Mouse (Mus musculus) lung, embryonic 16.5 days (tissue): ENCODE measurements around the gene Ndst2. TPM values are rescaled to one million over a fixed set of nuclear protein-coding genes. Genes with fewer than 3 reads are reported as not detected.

Source experiments
- ATAC-seq: fragments of 200-750 bp; cut with Nextera tagmentation; 2 replicates; pipeline ENCODE4 v1.8.0; 2017; ENCODE audit warnings: low read depth, mild to moderate bottlenecking, moderate library complexity
- H3K27ac ChIP-seq: fragments of 300-500 bp; sonication (generic); 2 replicates; pipeline ENCODE4 v1.5.1; 2014; ENCODE audit warnings: mild to moderate bottlenecking, control low read depth, low read length
- H3K27me3 ChIP-seq: fragments of 300-500 bp; sonication (generic); 2 replicates; pipeline ENCODE4 v1.6.1; 2014; ENCODE audit warnings: low read depth, low read length, mixed read lengths; ENCODE audit not compliant: control insufficient read depth, insufficient read depth
- H3K36me3 ChIP-seq: fragments of 300-500 bp; sonication (generic); 2 replicates; pipeline ENCODE4 v1.6.1; 2014; ENCODE audit warnings: low read length; ENCODE audit not compliant: control insufficient read depth, insufficient read depth
- H3K4me1 ChIP-seq: fragments of 300-500 bp; sonication (generic); replicated peaks from 2 replicates; pipeline ENCODE4 v1.6.1; 2014; ENCODE audit warnings: low read length, mixed read lengths; ENCODE audit not compliant: control insufficient read depth, insufficient read depth
- H3K4me2 ChIP-seq: fragments of 300-500 bp; sonication (generic); 2 replicates; pipeline ENCODE4 v1.6.1; 2014; ENCODE audit warnings: low read depth, low read length, control low read depth
- H3K4me3 ChIP-seq: fragments of 300-500 bp; sonication (generic); 2 replicates; pipeline ENCODE4 v1.5.1; 2014; ENCODE audit warnings: mild to moderate bottlenecking, low read length, control low read depth
- H3K9ac ChIP-seq: fragments of 300-500 bp; sonication (generic); 2 replicates; pipeline ENCODE4 v1.6.1; 2014; ENCODE audit warnings: low read length, control low read depth
- H3K9me3 ChIP-seq: fragments of 300-500 bp; sonication (generic); 2 replicates; pipeline ENCODE4 v1.6.1; 2016; ENCODE audit warnings: low read length; ENCODE audit not compliant: control insufficient read depth
- WGBS: fragments of 180-500 bp; shearing (Covaris S2); extraction: QIAGEN DNeasy Blood & Tissue Kit; methylation state at CpG from one replicate; pipeline ENCODE4 v1.1.7; 2014; 5-methylcytosine and 5-hydroxymethylcytosine counted together
- microRNA-seq: library from miRNA; unstranded; fragments of <30 nt; microRNA quantifications from one replicate; pipeline ENCODE4, GENCODE M21; 2016
- polyA plus RNA-seq: library from polyadenylated mRNA; unstranded; fragments of >200 nt; fragmentation: Nextera tagmentation; extraction: Ambion mirVana; gene quantifications from 2 replicates; pipeline ENCODE4 v1.2.1, GENCODE M21; 2015

The Ndst2 gene
- polyA plus RNA-seq, 1 experiment from 2014 or later, result 29.9 TPM

DNA sequence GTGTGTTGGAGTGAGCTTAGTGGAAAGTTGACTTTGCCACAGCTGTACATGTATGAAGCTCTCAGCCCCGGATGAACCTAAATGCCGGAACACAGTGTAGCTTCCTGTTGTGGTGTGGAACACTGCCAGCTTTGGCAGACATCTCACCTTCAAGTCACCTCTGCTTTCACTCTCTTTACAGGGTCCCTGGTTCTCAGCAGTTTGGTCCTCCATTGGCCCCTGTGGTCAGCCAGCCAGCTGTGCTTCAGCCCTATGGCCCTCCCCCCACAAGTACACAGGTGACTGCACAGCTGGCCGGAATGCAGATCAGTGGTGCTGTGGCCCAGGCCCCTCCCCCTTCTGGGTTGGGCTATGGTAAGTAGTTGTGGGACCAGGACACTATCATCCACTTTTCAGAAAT lies 51.9 kb downstream of the Ndst2 start:
- peak; percentile 41; the same call in 1 of the 2 replicates for ATAC-seq
- 53% methylated on average over 3 of the region's 3 CpGs for WGBS
- Histone ChIP-seq H3K4me1 (no peaks in the 10 kb centered on the region), H3K27ac (no peak overlapping the region), H3K4me3 (no peak overlapping the region), H3K36me3 (peaks cover 83% of the 10 kb centered on the region), H3K27me3 (no peaks in the 10 kb centered on the region), H3K9me3 (no peaks in the 10 kb centered on the region), H3K9ac (no peak overlapping the region), H3K4me2 (no peak overlapping the region)

DNA sequence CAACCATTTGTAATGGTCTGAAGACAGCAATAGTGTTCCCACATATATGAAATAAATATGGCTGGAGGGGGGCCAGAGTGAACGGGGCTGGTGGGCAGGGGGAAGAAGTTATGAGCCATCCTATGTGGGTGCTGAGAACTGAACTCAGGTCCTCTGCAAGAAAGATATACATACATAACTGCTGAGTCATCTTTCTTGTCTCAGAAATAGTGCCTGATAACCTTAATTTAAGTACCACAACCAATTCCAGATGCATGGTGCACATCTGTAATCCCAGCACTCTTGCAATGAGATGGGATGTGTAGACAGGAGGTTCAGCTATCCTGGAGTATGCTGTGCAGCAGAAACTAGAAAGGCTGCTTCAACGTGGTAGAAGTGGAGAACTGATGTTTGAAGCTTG lies 52.6 kb downstream of the Ndst2 start:
- Histone ChIP-seq H3K4me2 (no peak overlapping the region), H3K9ac (no peak overlapping the region), H3K27me3 (no peaks in the 10 kb centered on the region), H3K9me3 (no peaks in the 10 kb centered on the region), H3K4me1 (no peaks in the 10 kb centered on the region), H3K36me3 (peaks cover 81% of the 10 kb centered on the region), H3K27ac (no peak overlapping the region), H3K4me3 (no peak overlapping the region)
- 91% methylated on average over 2 of the region's 2 CpGs for WGBS
- ATAC-seq, result no peak

DNA sequence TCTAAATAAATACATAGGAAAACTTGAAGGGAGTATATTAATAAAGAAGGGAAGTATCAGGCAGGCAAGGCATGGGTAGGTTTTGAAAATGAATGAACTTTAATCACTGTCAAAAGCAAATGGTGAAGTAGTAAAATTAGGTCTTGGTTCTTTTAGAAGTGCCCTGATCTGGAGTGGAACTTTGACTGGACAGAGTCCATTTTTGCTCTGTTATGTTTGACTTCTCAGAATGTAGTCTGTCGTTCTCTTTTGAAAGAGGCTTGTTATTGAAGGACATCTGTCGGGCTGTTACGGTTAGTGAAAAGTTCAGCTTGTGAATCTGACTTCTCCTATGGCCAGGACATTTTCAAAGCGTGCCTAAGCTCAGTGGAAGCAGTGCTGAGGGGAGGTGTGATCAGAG lies 56.5 kb downstream of the Ndst2 start:
- 92% methylated on average over 4 of the region's 4 CpGs for whole genome bisulfite sequencing
- H3K27ac ChIP-seq, result no peak overlapping the region
- no peaks in the 10 kb centered on the region for H3K27me3 ChIP-seq
- H3K4me1 ChIP-seq, result peaks cover 10% of the 10 kb centered on the region
- H3K9me3 ChIP-seq, result peaks cover 3% of the 10 kb centered on the region; the same call in 1 of the 2 replicates
- peaks cover 54% of the 10 kb centered on the region for H3K36me3 ChIP-seq
- no peak overlapping the region for H3K4me3 ChIP-seq
- no peak overlapping the region for H3K9ac ChIP-seq
- no peak overlapping the region for H3K4me2 ChIP-seq
- ATAC-seq, result no peak

DNA sequence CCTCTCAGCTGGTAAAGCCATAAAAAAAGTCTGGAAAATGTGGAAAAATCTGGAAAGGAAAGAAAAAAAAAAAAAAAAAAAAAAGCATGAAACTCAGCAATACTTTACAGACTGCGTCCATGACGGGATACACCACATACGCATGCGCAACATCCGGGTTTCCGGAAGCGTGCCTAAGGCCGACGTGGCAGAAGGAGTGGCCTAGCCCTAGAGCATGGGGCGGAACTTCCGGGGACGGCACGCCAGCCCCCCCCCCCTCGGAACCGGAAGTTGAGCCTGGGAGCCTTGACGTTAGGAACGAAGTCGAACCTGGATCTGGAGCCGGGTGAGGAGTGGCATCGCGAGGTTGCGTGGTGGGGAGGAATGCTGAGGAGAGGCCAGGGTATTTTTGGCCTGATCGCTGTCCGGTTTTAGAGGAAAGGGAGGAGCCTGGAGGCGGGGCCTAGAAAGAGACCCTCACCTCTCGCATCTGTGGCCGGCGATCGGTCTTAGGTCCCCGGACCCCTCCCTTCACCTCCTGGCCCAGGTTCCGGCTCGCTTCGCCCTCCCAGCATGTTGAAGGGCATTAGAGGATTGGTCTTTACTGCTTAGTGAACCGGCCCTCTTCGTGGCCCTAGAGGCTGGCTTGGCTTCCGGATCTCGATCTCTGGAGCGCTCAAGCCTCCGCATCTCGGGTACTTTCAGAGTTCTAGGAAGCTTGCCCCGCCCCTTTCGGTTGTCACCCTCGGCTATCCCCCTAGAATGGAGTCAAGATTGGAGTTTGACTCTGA lies 60.1 kb downstream of the Ndst2 start, which contains the start of gene Sec24c:
Gene Sec24c, plus strand, starts transcription at position 245 of the 770 bp plus-strand sequence.
- peaks cover 30% of the 10 kb centered on the region for H3K36me3 ChIP-seq
- under 1% methylated on average over 43 of the region's 43 CpGs for WGBS
- peak within 1 kb of the TSS; percentile 79 for H3K4me2 ChIP-seq
- peak within 1 kb of the TSS; percentile 92 for H3K4me3 ChIP-seq
- peak; percentile 98 for ATAC-seq
- peak within 1 kb of the TSS; percentile 93 for H3K9ac ChIP-seq
- no peaks in the 10 kb centered on the region for H3K27me3 ChIP-seq
- peak within 1 kb of the TSS; percentile 97 for H3K27ac ChIP-seq
- H3K4me1 ChIP-seq, result peaks cover 10% of the 10 kb centered on the region
- H3K9me3 ChIP-seq, result peaks cover 3% of the 10 kb centered on the region; the same call in 1 of the 2 replicates

DNA sequence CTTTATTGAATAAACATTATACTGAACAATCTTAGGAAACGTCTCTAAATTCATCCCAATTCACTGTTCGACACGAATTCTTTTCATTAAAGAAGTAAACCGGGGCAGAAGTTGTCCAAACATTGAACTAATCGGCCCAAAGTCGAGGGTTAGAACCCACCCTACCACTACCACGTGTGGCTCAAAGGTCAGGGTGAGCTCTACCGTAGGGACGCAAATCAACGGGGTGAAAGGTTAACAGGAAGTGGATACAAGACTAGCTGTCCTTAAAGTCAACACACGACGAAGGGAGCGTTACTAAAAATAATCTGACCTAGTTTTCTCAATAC lies 60.7 kb downstream of the Ndst2 start:
- H3K9ac ChIP-seq, result peak overlapping the region; percentile 62
- H3K36me3 ChIP-seq, result peaks cover 26% of the 10 kb centered on the region
- H3K4me2 ChIP-seq, result peak overlapping the region; percentile 79
- H3K9me3 ChIP-seq, result peaks cover 3% of the 10 kb centered on the region; the same call in 1 of the 2 replicates
- H3K27ac ChIP-seq, result peak overlapping the region; percentile 97
- 7% methylated on average over 13 of the region's 13 CpGs for WGBS
- H3K27me3 ChIP-seq, result no peaks in the 10 kb centered on the region
- peaks cover 10% of the 10 kb centered on the region for H3K4me1 ChIP-seq
- ATAC-seq, result peak; percentile 53; the same call in 1 of the 2 replicates
- peak overlapping the region; percentile 92 for H3K4me3 ChIP-seq

Small RNA genes within 50 kb of the gene (microRNA-seq; reads per million reads assigned to microRNA genes)
- 0.99 reads per million for gene Mir6946

Other genes starting within 250 kb of the Ndst2 start
- gene Mss51, start 237.7 kb downstream of the Ndst2 start, polyA plus RNA-seq, result 0.45 and 1.0 TPM in 2 replicates
- gene Ppp3cb, start 188.0 kb downstream of the Ndst2 start, polyA plus RNA-seq, result 34.2 and 39.0 TPM in 2 replicates
- 6.2 and 8.1 TPM in 2 replicates for gene Usp54, start 93.5 kb downstream of the Ndst2 start, polyA plus RNA-seq
- gene Myoz1, start 78.0 kb downstream of the Ndst2 start, polyA plus RNA-seq, result 1.8 and 7.9 TPM in 2 replicates
- gene Synpo2l, start 66.2 kb downstream of the Ndst2 start, polyA plus RNA-seq, result 4.2 and 6.2 TPM in 2 replicates
- gene Sec24c, start 60.3 kb downstream of the Ndst2 start, polyA plus RNA-seq, result 93.3 and 95.6 TPM in 2 replicates
- gene Fut11, start 39.6 kb downstream of the Ndst2 start, polyA plus RNA-seq, result 29.4 and 30.7 TPM in 2 replicates
- 191 and 192 TPM in 2 replicates for gene Chchd1, start 31.6 kb downstream of the Ndst2 start, polyA plus RNA-seq
- 29.3 and 30.4 TPM in 2 replicates for gene Zswim8, start 27.0 kb downstream of the Ndst2 start, polyA plus RNA-seq
- gene Camk2g, start 59.5 kb upstream of the Ndst2 start, polyA plus RNA-seq, result 33.7 and 37.0 TPM in 2 replicates
- 1.8 and 2.1 TPM in 2 replicates for gene Plau, start 102.1 kb upstream of the Ndst2 start, polyA plus RNA-seq
- 70.5 and 72.3 TPM in 2 replicates for gene Vcl, start 194.8 kb upstream of the Ndst2 start, polyA plus RNA-seq